Mouse (Mus musculus) ES-E14 (cell line): ENCODE results near the gene Adamtsl5.

ENCODE experiments used
- CHD2 ChIP-seq: IDR thresholded peaks from 2 replicates; pipeline ENCODE4 v1.6.1; 2014; ENCODE audit warnings: mild to moderate bottlenecking, low read depth, low read length, inconsistent platforms
- HCFC1 ChIP-seq: IDR thresholded peaks from 2 replicates; pipeline ENCODE4 v1.6.1; 2012; ENCODE audit warnings: low read length, inconsistent platforms, borderline replicate concordance; ENCODE audit not compliant: insufficient read depth
- MAFK ChIP-seq: IDR thresholded peaks from 2 replicates; pipeline ENCODE4 v1.6.1; 2014; ENCODE audit warnings: mild to moderate bottlenecking, low read depth, low read length, inconsistent platforms; ENCODE audit not compliant: insufficient read depth
- ZC3H11A ChIP-seq: IDR thresholded peaks from 2 replicates; pipeline ENCODE4 v1.6.1; 2012; ENCODE audit warnings: low read depth, mild to moderate bottlenecking, inconsistent platforms, low read length, borderline replicate concordance
- ZNF384 ChIP-seq: IDR thresholded peaks from 2 replicates; pipeline ENCODE4 v1.6.1; 2012; ENCODE audit warnings: low read depth, low read length, inconsistent platforms

DNA sequence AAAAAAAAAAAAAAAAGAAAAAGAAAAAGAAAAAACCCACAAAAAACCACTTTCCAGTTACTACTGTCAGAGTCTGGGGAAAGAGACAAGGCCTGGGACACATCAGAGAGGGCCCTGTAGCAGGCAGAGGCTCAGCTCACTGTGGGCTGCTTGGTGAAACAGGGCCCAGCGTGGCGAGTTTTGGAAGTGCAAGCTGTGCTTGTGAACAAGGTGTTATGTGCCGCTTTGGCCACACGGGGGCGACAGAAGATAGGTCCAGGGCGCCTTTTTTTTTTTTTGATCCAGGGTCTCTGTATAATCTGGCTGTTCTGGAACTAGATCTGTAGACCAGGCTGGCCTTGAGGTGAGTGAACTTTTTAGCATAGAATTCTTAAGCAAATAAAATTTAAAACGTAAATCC is 27.9 kb upstream of the Adamtsl5 start:
- TF ChIP-seq ZNF384 (peak; percentile 99), HCFC1 (no peak), ZC3H11A (no peak), CHD2 (no peak), MAFK (0 out of 2 replicates have a peak, but pooled peaks have one; percentile 28)
